Mouse (Mus musculus) lung, adult 2 months (tissue): ENCODE data around the gene Gp6.
A peak's percentile ranks its signal among the peaks of the same experiment; 100 is the strongest.

Experiments used
- CTCF ChIP-seq: fragments of 200-500 bp; IDR thresholded peaks from 2 replicates; pipeline ENCODE4 v1.5.1; 2011; ENCODE audit warnings: mild to moderate bottlenecking, low read length, control low read depth; ENCODE audit not compliant: insufficient read depth
- POLR2A ChIP-seq: fragments of 200-500 bp; IDR thresholded peaks from 2 replicates; pipeline ENCODE4 v1.6.1; 2011; ENCODE audit warnings: low read depth, mild to moderate bottlenecking, control low read depth, low read length, borderline replicate concordance; ENCODE audit errors: extremely low read depth

- TF ChIP-seq CTCF (no peak), POLR2A (peak; percentile 71; the same call in 1 of the 2 replicates)
Observed at GRCm38 (mm10) chr7:4445216-4445791, 47.8 kb upstream of the Gp6 start, which contains the start of gene Rdh13.
